Mouse (Mus musculus): ENCODE measurements around the gene Mios. TPM values are rescaled to one million over a fixed set of nuclear protein-coding genes. Genes with fewer than 3 reads are reported as not detected.

Gene Mios
- total RNA-seq (2022): 10 to 100 TPM; 17.6 to 19.0 (median 18.5) TPM

- DNase-seq (ENCODE audit: low spot score): peak; percentile 80
Observed at GRCm38 (mm10) chr6:8209047-8209865, at the start of gene Mios. Mios (plus strand) TSS chr6:8209222.

DNA sequence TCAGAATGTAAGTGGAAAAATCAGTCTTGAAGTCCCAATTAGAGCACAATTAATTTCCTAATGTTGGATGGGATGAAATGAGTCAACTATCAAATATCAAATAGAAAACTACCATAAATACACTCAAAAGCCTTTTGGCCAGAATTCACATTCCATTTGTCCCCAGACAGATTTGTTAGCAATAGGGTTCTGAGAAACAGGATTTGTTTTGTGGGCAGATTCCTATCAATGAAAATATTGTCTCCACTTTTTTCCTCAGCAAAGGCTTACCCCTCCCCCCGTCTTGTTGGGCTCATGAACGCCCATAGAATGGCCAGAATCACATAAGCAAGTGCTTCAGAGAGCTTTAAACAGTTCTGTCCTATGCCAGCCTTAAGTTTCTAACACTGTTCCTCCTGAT, 49.0 kb upstream of the Mios start:
- no peak for DNase-seq (ENCODE audit: low spot score)

- DNase-seq (ENCODE audit: low spot score): no peak
Observed at GRCm38 (mm10) chr6:8164741-8165140, 44.3 kb upstream of the Mios start.

DNA sequence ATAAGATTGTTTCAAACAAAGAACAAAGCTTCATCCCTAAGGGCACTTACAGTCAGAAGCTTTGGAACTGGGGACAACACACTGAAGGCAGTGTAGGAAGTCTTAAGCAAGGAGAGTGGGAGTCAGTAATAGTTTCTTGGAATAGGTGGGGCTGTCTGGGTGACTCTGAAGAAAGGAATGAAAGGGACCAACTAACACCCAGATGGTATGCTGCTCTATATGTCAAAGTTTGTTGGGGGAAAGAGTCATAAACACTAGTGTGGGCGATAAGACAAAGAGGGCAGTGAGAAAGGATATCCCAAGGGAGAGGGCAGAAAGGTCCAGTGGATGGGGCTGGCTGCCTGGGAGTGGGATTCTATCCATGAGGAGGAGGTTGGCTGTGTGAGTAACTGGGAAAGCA, 36.9 kb upstream of the Mios start:
- no peak for DNase-seq (ENCODE audit: low spot score)

DNA sequence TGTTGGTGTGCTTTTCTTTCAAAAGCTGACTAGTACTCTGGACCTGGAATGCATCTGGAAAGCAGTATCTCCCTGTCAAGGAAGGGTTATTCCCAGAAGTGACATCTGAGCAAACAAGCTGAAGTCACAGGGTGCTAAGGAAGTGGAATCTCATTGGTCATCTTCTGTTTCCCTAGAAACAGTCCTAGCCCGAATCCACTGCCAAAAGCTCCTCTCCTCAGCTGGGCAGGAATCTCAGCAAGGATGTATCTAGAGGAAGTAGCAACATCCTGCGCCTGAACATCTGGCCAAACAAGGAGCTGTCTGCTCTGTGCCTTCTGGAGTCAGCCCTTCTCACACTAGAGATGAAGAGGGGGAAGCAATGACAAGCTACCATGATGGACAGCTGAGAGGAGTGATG, 35.0 kb upstream of the Mios start:
- DNase-seq (ENCODE audit: low spot score): peak; percentile 24

GRCm38 (mm10) chr6:8175346-8175745, 33.7 kb upstream of the Mios start:
- DNase-seq (ENCODE audit: low spot score): no peak

GRCm38 (mm10) chr6:8176116-8176515, 32.9 kb upstream of the Mios start:
- no peak for DNase-seq (ENCODE audit: low spot score)

GRCm38 (mm10) chr6:8178397-8178941, 30.6 kb upstream of the Mios start:
- peak; percentile 54 for DNase-seq (ENCODE audit: low spot score)

- DNase-seq (ENCODE audit: low spot score): peak; percentile 35
Observed at GRCm38 (mm10) chr6:8188599-8189233, 20.3 kb upstream of the Mios start.

GRCm38 (mm10) chr6:8189917-8190316, 19.1 kb upstream of the Mios start:
- DNase-seq (ENCODE audit: low spot score): no peak

DNA sequence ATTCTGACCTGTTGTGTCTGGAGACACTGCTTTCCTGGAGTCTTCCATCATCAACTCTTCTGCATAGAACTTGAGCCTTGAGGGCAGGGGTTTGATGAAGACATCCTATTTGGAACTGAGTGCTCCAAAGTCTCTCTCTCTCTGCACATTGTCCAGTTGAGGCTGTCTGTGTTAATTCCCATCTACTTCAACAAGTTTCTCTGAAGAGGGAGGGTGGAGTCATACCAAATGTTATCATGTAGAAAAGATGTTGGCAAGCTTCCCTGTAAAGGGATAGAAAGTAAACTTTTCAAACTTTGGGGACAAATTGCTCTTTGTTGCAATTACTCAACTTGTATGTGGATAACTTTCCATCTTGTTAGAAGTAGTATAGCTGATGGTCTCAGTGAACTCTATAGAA, 16.5 kb upstream of the Mios start, which contains the start of gene Col28a1:
Gene Col28a1, minus strand, starts transcription at position 101 of the 400 bp plus-strand sequence.
- DNase-seq (ENCODE audit: low spot score): no peak

DNA sequence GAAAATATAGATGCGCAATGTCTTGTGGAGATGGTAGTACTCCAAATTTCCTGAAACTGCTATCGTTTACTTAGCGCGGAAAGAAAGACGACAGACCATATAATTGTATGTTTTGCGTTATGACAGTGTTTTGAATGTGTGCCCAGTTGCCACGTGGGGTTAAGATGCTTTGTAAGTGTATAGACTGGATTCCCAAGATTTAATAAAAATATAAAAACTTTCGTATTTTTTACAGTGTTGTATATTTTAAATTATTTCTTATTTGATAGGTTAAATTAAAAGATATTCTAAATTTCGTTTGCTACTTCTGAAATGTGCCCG, 804 bp downstream of the Mios start:
- DNase-seq (ENCODE audit: low spot score): peak; percentile 14

DNA sequence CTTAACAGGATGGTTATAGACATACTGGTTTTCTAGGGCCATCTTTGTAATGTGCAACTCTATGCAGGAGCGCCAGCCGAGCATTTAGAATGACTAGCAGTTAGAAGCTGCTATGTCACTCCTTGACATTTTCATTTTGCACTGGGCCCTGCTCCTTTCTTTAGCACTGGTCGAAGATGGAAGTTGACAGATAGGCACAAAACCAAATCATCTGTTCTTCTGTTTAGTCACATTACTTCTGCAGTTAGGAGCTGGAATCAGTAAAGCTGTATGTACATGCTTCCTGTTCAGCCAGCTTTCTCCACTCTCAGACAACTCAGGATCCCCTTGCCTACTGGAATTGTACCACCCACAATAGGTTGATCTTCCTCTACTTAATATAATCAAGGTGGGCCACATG, 1.6 kb downstream of the Mios start:
- DNase-seq (ENCODE audit: low spot score): no peak

GRCm38 (mm10) chr6:8227035-8227434, 18.0 kb downstream of the Mios start:
- DNase-seq (ENCODE audit: low spot score): no peak

- no peak for DNase-seq (ENCODE audit: low spot score)
Observed at GRCm38 (mm10) chr6:8228596-8228995, 19.6 kb downstream of the Mios start.

DNA sequence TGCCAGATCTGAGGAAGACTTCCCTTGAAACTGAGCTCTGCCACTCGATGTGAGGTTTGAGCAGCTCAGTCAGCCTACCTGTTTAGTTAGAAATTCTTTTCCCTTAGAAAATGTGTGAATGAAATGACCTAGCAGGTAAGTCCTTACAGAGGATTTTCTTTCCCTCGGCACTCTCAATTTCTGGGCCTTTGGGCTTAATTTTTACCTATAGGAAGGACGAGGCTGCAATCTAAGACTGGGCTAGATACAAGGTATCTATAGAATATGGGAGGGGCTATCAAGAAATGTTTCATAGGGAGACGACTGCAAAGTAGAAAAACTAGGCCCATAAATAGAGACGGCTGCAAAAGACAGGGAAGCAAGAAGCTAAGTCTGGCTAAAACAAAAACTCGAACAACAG, 49.3 kb downstream of the Mios start:
- no peak for DNase-seq (ENCODE audit: low spot score)

DNA sequence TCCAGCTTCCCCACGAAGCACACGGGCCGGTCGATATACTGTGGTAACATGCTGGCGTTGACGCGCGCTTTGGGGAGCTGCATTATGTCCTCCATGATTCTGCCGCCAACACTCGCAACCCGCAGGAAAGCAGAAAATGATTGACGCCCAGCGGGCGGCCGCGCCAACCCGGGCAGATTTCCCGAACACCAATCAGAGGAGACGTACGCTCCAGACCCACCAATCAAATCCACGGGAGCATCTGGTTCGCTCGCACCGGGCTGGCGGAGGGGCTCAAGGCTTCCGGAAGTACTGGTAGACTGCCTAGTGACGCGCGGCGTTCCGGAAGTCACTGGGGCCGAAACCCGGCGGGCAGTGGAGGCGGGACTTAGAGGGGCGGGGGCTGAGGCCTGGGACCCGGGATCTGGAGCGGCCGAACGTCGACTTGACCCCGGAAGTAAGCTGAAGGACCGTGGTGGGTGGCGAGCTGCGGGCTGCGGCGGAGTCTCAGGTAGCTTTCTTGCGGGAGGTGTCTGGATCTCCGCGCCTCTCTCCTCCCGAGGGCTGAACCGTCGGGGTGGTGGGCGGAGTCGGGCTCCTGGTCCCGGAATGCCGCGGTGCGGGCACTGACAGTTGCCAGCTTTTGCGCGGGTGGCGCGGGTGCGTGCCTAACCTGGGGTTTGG, 50.1 kb downstream of the Mios start, which contains the start of the genes Rpa3, Umad1 and Gm45062:
Gene Rpa3, minus strand, starts transcription at position 170 of the 663 bp plus-strand sequence.
Gene Umad1, plus strand, starts transcription at position 285 of the 663 bp plus-strand sequence.
Gene Gm45062, plus strand, starts transcription at position 447 of the 663 bp plus-strand sequence.
- DNase-seq (ENCODE audit: low spot score): peak; percentile 98

DNA sequence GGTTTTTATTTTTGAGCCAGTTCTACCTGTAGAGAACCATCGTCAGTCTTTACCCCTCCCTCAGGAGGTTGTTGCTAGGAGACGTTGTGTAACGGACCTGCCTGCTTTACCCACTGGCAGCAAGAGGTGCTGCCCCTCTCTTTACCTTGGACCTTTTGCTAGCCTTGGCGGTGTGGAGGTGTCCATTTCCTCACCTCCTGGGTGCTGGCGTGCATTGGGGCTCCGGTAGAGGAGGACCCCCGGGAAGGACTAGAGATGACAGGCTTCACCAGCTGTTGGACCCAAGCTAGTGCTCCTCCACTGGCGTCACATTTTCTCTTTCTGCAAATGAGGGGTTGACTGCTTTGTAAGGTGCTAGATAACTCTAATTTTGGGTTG, 50.6 kb downstream of the Mios start:
- no peak for DNase-seq (ENCODE audit: low spot score)

GRCm38 (mm10) chr6:8271047-8271446, 62.0 kb downstream of the Mios start:
- DNase-seq (ENCODE audit: low spot score): no peak

DNA sequence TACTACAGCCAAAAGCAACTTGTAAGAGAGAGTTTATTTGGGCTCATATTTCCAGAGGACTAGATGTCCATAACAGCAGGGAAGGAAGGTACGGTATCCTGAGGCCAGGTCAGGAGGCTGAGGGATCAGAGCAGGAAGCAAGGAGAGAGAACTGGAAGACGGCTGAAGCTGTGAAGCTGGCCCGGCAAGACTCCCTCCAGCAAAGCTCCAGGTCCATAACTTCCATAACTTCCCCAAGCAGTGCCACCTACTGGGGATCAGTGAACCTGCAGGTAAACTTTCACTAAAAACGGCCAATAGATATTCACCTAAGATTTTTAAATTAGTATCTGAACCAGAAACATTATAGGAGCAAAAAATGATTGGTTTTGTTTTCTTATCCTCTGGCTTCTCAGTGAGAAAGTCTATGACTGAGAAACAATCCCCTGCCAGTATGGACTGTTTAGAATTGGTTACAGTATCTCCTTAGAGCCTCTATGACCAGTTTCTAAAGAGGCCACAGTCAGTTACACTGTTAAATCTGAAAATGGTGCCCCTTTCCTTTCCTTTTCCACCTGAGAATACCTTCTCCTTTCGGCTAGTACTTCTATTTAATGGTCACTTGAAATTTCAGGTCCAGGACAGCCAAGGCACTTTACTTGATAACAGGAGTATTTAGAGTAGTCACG, 65.5 kb downstream of the Mios start:
- DNase-seq (ENCODE audit: low spot score): peak; percentile 45

DNA sequence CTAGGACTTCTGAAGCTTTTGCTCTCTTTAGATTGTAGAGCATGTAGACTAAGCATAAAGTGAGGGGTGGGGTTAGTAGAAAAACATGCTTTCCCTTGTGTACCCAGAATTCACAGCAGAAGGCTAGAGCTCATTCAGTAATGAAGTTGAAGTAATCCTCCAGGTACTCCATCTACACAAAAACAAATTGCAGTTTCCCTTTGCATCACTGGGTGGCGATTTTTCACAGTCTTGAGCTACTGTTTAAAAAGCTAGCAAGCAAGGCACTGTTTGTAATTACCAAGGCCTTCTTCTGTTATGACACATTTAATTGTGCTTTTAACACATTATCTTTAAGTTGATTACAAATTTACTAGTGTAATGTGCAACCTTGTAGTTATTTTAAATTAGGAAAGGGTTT, 66.1 kb downstream of the Mios start:
- peak; percentile 75 for DNase-seq (ENCODE audit: low spot score)

- no peak for DNase-seq (ENCODE audit: low spot score)
Observed at GRCm38 (mm10) chr6:8276431-8276830, 67.4 kb downstream of the Mios start.

Data from heart, adult 8-10 months (tissue).